ENCODE assay signal across 8 mouse cellular contexts in the genomic region with DNA sequence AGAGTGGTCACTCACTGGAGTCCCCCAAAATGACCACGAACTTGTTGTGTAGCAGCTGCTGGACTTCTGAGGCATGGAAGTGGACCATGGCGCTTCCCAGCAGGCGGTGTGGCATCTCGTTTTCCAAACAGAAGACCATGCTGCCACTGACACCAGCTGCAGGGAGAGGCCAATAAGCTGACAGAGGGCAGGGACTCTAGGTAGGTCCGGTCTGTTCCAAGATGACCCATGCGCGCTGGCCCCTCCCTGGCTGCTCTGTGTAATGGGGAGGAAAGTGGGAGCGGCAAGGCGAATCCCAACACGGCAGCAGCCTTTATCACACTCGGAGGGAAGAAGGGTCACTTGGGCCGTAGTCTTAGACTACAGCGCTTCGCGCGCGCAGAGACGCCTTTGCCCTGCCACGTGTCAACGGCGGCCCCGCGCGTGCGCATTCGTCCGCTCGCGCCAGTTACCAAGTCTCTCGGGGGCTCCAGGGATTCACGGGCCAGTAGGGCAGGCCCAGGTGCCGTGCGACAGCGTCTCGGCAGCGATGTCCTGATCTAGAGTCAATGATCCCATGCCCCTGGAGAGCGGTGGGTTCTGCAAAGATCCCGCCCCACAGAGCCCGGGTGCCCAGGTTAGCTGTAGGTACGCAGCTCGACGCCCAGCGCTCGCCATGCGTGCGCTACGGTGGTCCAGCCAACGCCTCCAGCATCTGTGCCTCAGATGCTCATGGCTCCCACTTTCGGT. TPM values are rescaled to one million over a fixed set of nuclear protein-coding genes. Genes with fewer than 3 reads are reported as not detected.
A peak's percentile ranks its signal among the peaks of the same experiment; 100 is the strongest.
DNase-seq lines count a peak whose midpoint lies in the region; ATAC-seq and TF ChIP-seq lines count a peak whose summit lies in the region.

No protein-coding gene starts in this region.

- no peaks in the 10 kb centered on the region for H3K27me3 ChIP-seq in forebrain, postnatal 0 days (ENCODE audit: insufficient read depth, low read length)
- H3K27me3 ChIP-seq in hindbrain, embryonic 13.5 days = no peaks in the 10 kb centered on the region

- no peak for TF ChIP-seq CTCF in forebrain, postnatal 0 days (IDR thresholded peaks at IDR 0.05; ENCODE audit: low read depth)

- DNase-seq in Muller cell, postnatal 12 days (ENCODE audit: inconsistent ontology term) = peak; percentile 80
- DNase-seq in cerebellum, adult 11-12 months = peak; percentile 85
- peak; percentile 90 for DNase-seq in forebrain, postnatal 0 days
- peak; percentile 79 to 83 for DNase-seq in layer of hippocampus, postnatal 10 days (ENCODE audit: low spot score in 2 of 2)
- DNase-seq in lung, postnatal 10 days = peak; percentile 85
- DNase-seq in ovary, postnatal 14 days (ENCODE audit: low spot score) = peak; percentile 72
- DNase-seq in urinary bladder, postnatal 10 days (ENCODE audit: low spot score) = peak; percentile 27

- H3K9me3 ChIP-seq in forebrain, postnatal 0 days (ENCODE audit: low read length) = no peaks in the 10 kb centered on the region
- H3K9me3 ChIP-seq in hindbrain, embryonic 13.5 days = no peaks in the 10 kb centered on the region

- H3K4me1 ChIP-seq in forebrain, postnatal 0 days (ENCODE audit: insufficient read depth) = peaks cover 26% of the 10 kb centered on the region
- H3K4me1 ChIP-seq in hindbrain, embryonic 13.5 days (replicated peaks) = peaks cover 58% of the 10 kb centered on the region

- peak; percentile 81 for ATAC-seq in forebrain, postnatal 0 days
- peak; percentile 80 for ATAC-seq in hindbrain, embryonic 13.5 days (ENCODE audit: low FRiP score)

- peak overlapping the region; percentile 96 for H3K4me2 ChIP-seq in forebrain, postnatal 0 days (ENCODE audit: low read depth)
- peak overlapping the region; percentile 83 for H3K4me2 ChIP-seq in hindbrain, embryonic 13.5 days

- H3K36me3 ChIP-seq in forebrain, postnatal 0 days (ENCODE audit: insufficient read depth) = no peaks in the 10 kb centered on the region
- peaks cover 12% of the 10 kb centered on the region for H3K36me3 ChIP-seq in hindbrain, embryonic 13.5 days

- WGBS in forebrain, postnatal 0 days = 19% methylated on average over 49 of the region's 49 CpGs
- 15% methylated on average over 49 of the region's 49 CpGs for WGBS in hindbrain, embryonic 13.5 days

- peak overlapping the region; percentile 70 for H3K4me3 ChIP-seq in forebrain, postnatal 0 days (ENCODE audit: low read depth, low read length)
- peak overlapping the region; percentile 82 for H3K4me3 ChIP-seq in hindbrain, embryonic 13.5 days

- H3K27ac ChIP-seq in forebrain, postnatal 0 days (ENCODE audit: low read depth, low read length) = peak overlapping the region; percentile 96
- H3K27ac ChIP-seq in hindbrain, embryonic 13.5 days = peak overlapping the region; percentile 96

- peak overlapping the region; percentile 83 for H3K9ac ChIP-seq in forebrain, postnatal 0 days
- H3K9ac ChIP-seq in hindbrain, embryonic 13.5 days = peak overlapping the region; percentile 91

RNA-seq across cellular contexts. Expression of a gene that starts 0.6 kb away (rescaled TPM):
- 78.7 and 99.8 TPM in 2 replicates for total RNA-seq in forebrain, postnatal 0 days (2014; rRNA removed)
- polyA plus RNA-seq in forebrain, postnatal 0 days (2015; fragmentation: Nextera tagmentation; extraction: Ambion mirVana) = 68.7 and 76.7 TPM in 2 replicates
- 99.9 and 113 TPM in 2 replicates for polyA plus RNA-seq in hindbrain, embryonic 13.5 days (2015; fragmentation: Nextera tagmentation; extraction: Ambion mirVana)
- 10 to 100 TPM; 87.1 to 98.7 TPM for total RNA-seq in layer of hippocampus, postnatal 10 days (2021)

RNA-seq across cellular contexts. Expression of a gene that starts 0.9 kb away (rescaled TPM):
- 15.9 and 18.0 TPM in 2 replicates for total RNA-seq in forebrain, postnatal 0 days (2014; rRNA removed)
- polyA plus RNA-seq in forebrain, postnatal 0 days (2015; fragmentation: Nextera tagmentation; extraction: Ambion mirVana) = 7.9 and 9.2 TPM in 2 replicates
- 12.0 and 12.2 TPM in 2 replicates for polyA plus RNA-seq in hindbrain, embryonic 13.5 days (2015; fragmentation: Nextera tagmentation; extraction: Ambion mirVana)
- 10 to 100 TPM; 19.1 to 23.3 TPM for total RNA-seq in layer of hippocampus, postnatal 10 days (2021)

RNA-seq across cellular contexts. Expression of a gene that starts 17.3 kb away (rescaled TPM):
- total RNA-seq in forebrain, postnatal 0 days (2014; rRNA removed) = not detected in 2 replicates
- 0.16 TPM in 1 of 2 replicates, not detected in the other for polyA plus RNA-seq in forebrain, postnatal 0 days (2015; fragmentation: Nextera tagmentation; extraction: Ambion mirVana)
- 0.23 and 0.38 TPM in 2 replicates for polyA plus RNA-seq in hindbrain, embryonic 13.5 days (2015; fragmentation: Nextera tagmentation; extraction: Ambion mirVana)
- total RNA-seq in layer of hippocampus, postnatal 10 days (2021) = not detected

RNA-seq across cellular contexts. Expression of a gene that starts 18.5 kb away (rescaled TPM):
- total RNA-seq in forebrain, postnatal 0 days (2014; rRNA removed) = not detected in 2 replicates
- polyA plus RNA-seq in forebrain, postnatal 0 days (2015; fragmentation: Nextera tagmentation; extraction: Ambion mirVana) = 0.45 TPM in 1 of 2 replicates, not detected in the other
- polyA plus RNA-seq in hindbrain, embryonic 13.5 days (2015; fragmentation: Nextera tagmentation; extraction: Ambion mirVana) = 0.68 and 0.83 TPM in 2 replicates
- not detected for total RNA-seq in layer of hippocampus, postnatal 10 days (2021)

RNA-seq across cellular contexts. Expression of a gene that starts 18.5 kb away (rescaled TPM):
- total RNA-seq in forebrain, postnatal 0 days (2014; rRNA removed) = not detected in 2 replicates
- polyA plus RNA-seq in forebrain, postnatal 0 days (2015; fragmentation: Nextera tagmentation; extraction: Ambion mirVana) = not detected in 2 replicates
- 0.16 TPM in 1 of 2 replicates, not detected in the other for polyA plus RNA-seq in hindbrain, embryonic 13.5 days (2015; fragmentation: Nextera tagmentation; extraction: Ambion mirVana)
- total RNA-seq in layer of hippocampus, postnatal 10 days (2021) = not detected

Comparison
In these comparisons a context has a peak if more than half of its experiments do, and no peak if none do; other contexts are left out.
1. Peak in every context shown above with its lines: DNase-seq, ATAC-seq, H3K4me3 ChIP-seq and H3K27ac ChIP-seq.
2. DNase-seq: peak in every context shown above with its lines; median percentile 90 in forebrain, postnatal 0 days; 85 in cerebellum, adult 11-12 months; 85 in lung, postnatal 10 days; 81 in layer of hippocampus, postnatal 10 days; 80 in Muller cell, postnatal 12 days; 72 in ovary, postnatal 14 days; 27 in urinary bladder, postnatal 10 days.